Mouse (Mus musculus): Measurements from ENCODE around the gene Nt5dc2. TPM values are rescaled to one million over a fixed set of nuclear protein-coding genes. Genes with fewer than 3 reads are reported as not detected.

The Nt5dc2 gene
- polyA plus RNA-seq, 1 experiment = 13.0 TPM

- TF ChIP-seq POLR2A (IDR thresholded peaks at IDR 0.05; ENCODE audit: low read depth, low read length) = no peak
- no peak for TF ChIP-seq CTCF (IDR thresholded peaks at IDR 0.05; ENCODE audit: extremely low read depth, insufficient read length, insufficient replicate concordance, low read depth, low read length)
- Histone ChIP-seq H3K27me3 (ENCODE audit: control insufficient read depth, insufficient read depth, low read length) (peaks cover 3% of the 10 kb centered on the region), H3K36me3 (ENCODE audit: control insufficient read depth, insufficient read depth, low read length) (no peaks in the 10 kb centered on the region; the same call in none of the 2 replicates), H3K4me3 (ENCODE audit: low read depth, low read length) (no peak overlapping the region), H3K27ac (ENCODE audit: insufficient read depth, low read depth, low read length) (no peak overlapping the region), H3K4me1 (ENCODE audit: control insufficient read depth, insufficient read depth, insufficient read length, low read length) (peaks cover 3% of the 10 kb centered on the region)
- WGBS = 93% methylated on average over 34 of the region's 34 CpGs
Measured at GRCm38 (mm10) chr14:31135495-31136410, 4.9 kb downstream of the Nt5dc2 start.

GRCm38 (mm10) chr14:31136411-31137280 lies 5.8 kb downstream of the Nt5dc2 start:
- no peak overlapping the region for H3K27ac ChIP-seq (ENCODE audit: insufficient read depth, low read depth, low read length)
- TF ChIP-seq POLR2A (IDR thresholded peaks at IDR 0.05; ENCODE audit: low read depth, low read length) = no peak
- TF ChIP-seq CTCF (IDR thresholded peaks at IDR 0.05; ENCODE audit: extremely low read depth, insufficient read length, insufficient replicate concordance, low read depth, low read length) = no peak
- no peaks in the 10 kb centered on the region; the same call in 1 of the 2 replicates for H3K4me1 ChIP-seq (ENCODE audit: control insufficient read depth, insufficient read depth, insufficient read length, low read length)
- H3K36me3 ChIP-seq (ENCODE audit: control insufficient read depth, insufficient read depth, low read length) = no peaks in the 10 kb centered on the region; the same call in none of the 2 replicates
- 91% methylated on average over 26 of the region's 26 CpGs for WGBS
- peaks cover 3% of the 10 kb centered on the region for H3K27me3 ChIP-seq (ENCODE audit: control insufficient read depth, insufficient read depth, low read length)
- no peak overlapping the region for H3K4me3 ChIP-seq (ENCODE audit: low read depth, low read length)

GRCm38 (mm10) chr14:31137281-31137595 lies 6.4 kb downstream of the Nt5dc2 start:
- WGBS = 90% methylated on average over 10 of the region's 10 CpGs
- no peak for TF ChIP-seq POLR2A (IDR thresholded peaks at IDR 0.05; ENCODE audit: low read depth, low read length)
- TF ChIP-seq CTCF (IDR thresholded peaks at IDR 0.05; ENCODE audit: extremely low read depth, insufficient read length, insufficient replicate concordance, low read depth, low read length) = no peak
- Histone ChIP-seq H3K27me3 (ENCODE audit: control insufficient read depth, insufficient read depth, low read length) (no peaks in the 10 kb centered on the region; the same call in 1 of the 2 replicates), H3K4me1 (ENCODE audit: control insufficient read depth, insufficient read depth, insufficient read length, low read length) (no peaks in the 10 kb centered on the region; the same call in 1 of the 2 replicates), H3K27ac (ENCODE audit: insufficient read depth, low read depth, low read length) (no peak overlapping the region), H3K36me3 (ENCODE audit: control insufficient read depth, insufficient read depth, low read length) (no peaks in the 10 kb centered on the region; the same call in none of the 2 replicates), H3K4me3 (ENCODE audit: low read depth, low read length) (no peak overlapping the region)

- no peaks in the 10 kb centered on the region; the same call in none of the 2 replicates for H3K36me3 ChIP-seq (ENCODE audit: control insufficient read depth, insufficient read depth, low read length)
- no peak overlapping the region for H3K4me3 ChIP-seq (ENCODE audit: low read depth, low read length)
- WGBS = 90% methylated on average over 11 of the region's 11 CpGs
- no peak overlapping the region for H3K27ac ChIP-seq (ENCODE audit: insufficient read depth, low read depth, low read length)
- no peaks in the 10 kb centered on the region; the same call in 1 of the 2 replicates for H3K27me3 ChIP-seq (ENCODE audit: control insufficient read depth, insufficient read depth, low read length)
- TF ChIP-seq CTCF (IDR thresholded peaks at IDR 0.05; ENCODE audit: extremely low read depth, insufficient read length, insufficient replicate concordance, low read depth, low read length) (no peak), POLR2A (IDR thresholded peaks at IDR 0.05; ENCODE audit: low read depth, low read length) (no peak)
- H3K4me1 ChIP-seq (ENCODE audit: control insufficient read depth, insufficient read depth, insufficient read length, low read length) = no peaks in the 10 kb centered on the region; the same call in 1 of the 2 replicates
Measured at GRCm38 (mm10) chr14:31137791-31138190, 6.9 kb downstream of the Nt5dc2 start.

GRCm38 (mm10) chr14:31138219-31138896 lies 7.5 kb downstream of the Nt5dc2 start:
- H3K4me1 ChIP-seq (ENCODE audit: control insufficient read depth, insufficient read depth, insufficient read length, low read length) = no peaks in the 10 kb centered on the region; the same call in 1 of the 2 replicates
- H3K4me3 ChIP-seq (ENCODE audit: low read depth, low read length) = no peak overlapping the region
- H3K27me3 ChIP-seq (ENCODE audit: control insufficient read depth, insufficient read depth, low read length) = no peaks in the 10 kb centered on the region; the same call in 1 of the 2 replicates
- no peak for TF ChIP-seq POLR2A (IDR thresholded peaks at IDR 0.05; ENCODE audit: low read depth, low read length)
- TF ChIP-seq CTCF (IDR thresholded peaks at IDR 0.05; ENCODE audit: extremely low read depth, insufficient read length, insufficient replicate concordance, low read depth, low read length) = no peak
- WGBS = 88% methylated on average over 32 of the region's 35 CpGs
- H3K27ac ChIP-seq (ENCODE audit: insufficient read depth, low read depth, low read length) = no peak overlapping the region
- H3K36me3 ChIP-seq (ENCODE audit: control insufficient read depth, insufficient read depth, low read length) = no peaks in the 10 kb centered on the region; the same call in none of the 2 replicates

- Histone ChIP-seq H3K4me3 (ENCODE audit: low read depth, low read length) (no peak overlapping the region), H3K27ac (ENCODE audit: insufficient read depth, low read depth, low read length) (no peak overlapping the region), H3K36me3 (ENCODE audit: control insufficient read depth, insufficient read depth, low read length) (no peaks in the 10 kb centered on the region; the same call in none of the 2 replicates), H3K27me3 (ENCODE audit: control insufficient read depth, insufficient read depth, low read length) (no peaks in the 10 kb centered on the region), H3K4me1 (ENCODE audit: control insufficient read depth, insufficient read depth, insufficient read length, low read length) (no peaks in the 10 kb centered on the region; the same call in 1 of the 2 replicates)
- no peak for TF ChIP-seq CTCF (IDR thresholded peaks at IDR 0.05; ENCODE audit: extremely low read depth, insufficient read length, insufficient replicate concordance, low read depth, low read length)
- no peak for TF ChIP-seq POLR2A (IDR thresholded peaks at IDR 0.05; ENCODE audit: low read depth, low read length)
- WGBS = 89% methylated on average over 9 of the region's 9 CpGs
Measured at GRCm38 (mm10) chr14:31138897-31139429, 8.1 kb downstream of the Nt5dc2 start.
